Mouse (Mus musculus): ENCODE results near the gene Fabp6. TPM values are rescaled to one million over a fixed set of nuclear protein-coding genes. Genes with fewer than 3 reads are reported as not detected.

Gene Fabp6
- polyA plus RNA-seq, 1 experiment from 2014 or later = 1.2 TPM

- no peak for ATAC-seq
- no peaks in the 10 kb centered on the region for H3K9me3 ChIP-seq
- no peak overlapping the region for H3K4me3 ChIP-seq (replicated peaks)
- WGBS = 93% methylated on average over 22 of the region's 22 CpGs
- no peak overlapping the region for H3K27ac ChIP-seq
- H3K4me2 ChIP-seq (replicated peaks) = no peak overlapping the region
- no peaks in the 10 kb centered on the region for H3K4me1 ChIP-seq (replicated peaks)
- no peak overlapping the region for H3K9ac ChIP-seq
- H3K27me3 ChIP-seq (replicated peaks) = no peaks in the 10 kb centered on the region
- H3K36me3 ChIP-seq = peaks cover 15% of the 10 kb centered on the region
Measured at GRCm38 (mm10) chr11:43585211-43586005, 15.9 kb downstream of the Fabp6 start.

GRCm38 (mm10) chr11:43577713-43578478 lies 23.4 kb downstream of the Fabp6 start:
- 47% methylated on average over 11 of the region's 11 CpGs for whole genome bisulfite sequencing
- H3K27ac ChIP-seq = 0 out of 2 replicates have a peak overlapping the region, but pooled peaks have one; percentile 25
- H3K9me3 ChIP-seq = no peaks in the 10 kb centered on the region
- no peaks in the 10 kb centered on the region for H3K27me3 ChIP-seq (replicated peaks)
- no peak overlapping the region for H3K4me3 ChIP-seq (replicated peaks)
- no peak overlapping the region for H3K9ac ChIP-seq
- peaks cover 16% of the 10 kb centered on the region for H3K4me1 ChIP-seq (replicated peaks)
- H3K36me3 ChIP-seq = peaks cover under 1% of the 10 kb centered on the region; the same call in 1 of the 2 replicates
- no peak overlapping the region for H3K4me2 ChIP-seq (replicated peaks)
- peak; percentile 49; the same call in 1 of the 2 replicates for ATAC-seq

- WGBS = 20% methylated on average over 9 of the region's 9 CpGs
- H3K4me3 ChIP-seq (replicated peaks) = no peak overlapping the region
- peak overlapping the region; percentile 32 for H3K4me2 ChIP-seq (replicated peaks)
- H3K27ac ChIP-seq = peak overlapping the region; percentile 68
- 0 out of 2 replicates have a peak overlapping the region, but pooled peaks have one; percentile 10 for H3K9ac ChIP-seq
- peak; percentile 73 for ATAC-seq
- no peaks in the 10 kb centered on the region for H3K9me3 ChIP-seq
- no peaks in the 10 kb centered on the region for H3K27me3 ChIP-seq (replicated peaks)
- peaks cover 16% of the 10 kb centered on the region for H3K4me1 ChIP-seq (replicated peaks)
- H3K36me3 ChIP-seq = no peaks in the 10 kb centered on the region
Measured at GRCm38 (mm10) chr11:43575376-43576151, 25.8 kb downstream of the Fabp6 start.

GRCm38 (mm10) chr11:43575061-43575375 lies 26.3 kb downstream of the Fabp6 start:
- H3K4me3 ChIP-seq (replicated peaks) = no peak overlapping the region
- no peaks in the 10 kb centered on the region for H3K9me3 ChIP-seq
- no peaks in the 10 kb centered on the region for H3K27me3 ChIP-seq (replicated peaks)
- H3K9ac ChIP-seq = 0 out of 2 replicates have a peak overlapping the region, but pooled peaks have one; percentile 10
- WGBS = 26% methylated on average over 3 of the region's 3 CpGs
- peak overlapping the region; percentile 32 for H3K4me2 ChIP-seq (replicated peaks)
- peaks cover 16% of the 10 kb centered on the region for H3K4me1 ChIP-seq (replicated peaks)
- ATAC-seq = peak; percentile 15; the same call in 1 of the 2 replicates
- peak overlapping the region; percentile 68; the same call in 1 of the 2 replicates for H3K27ac ChIP-seq
- H3K36me3 ChIP-seq = no peaks in the 10 kb centered on the region

GRCm38 (mm10) chr11:43569595-43569994 lies 31.7 kb downstream of the Fabp6 start:
- no peak overlapping the region for H3K4me3 ChIP-seq (replicated peaks)
- no peak overlapping the region for H3K4me2 ChIP-seq (replicated peaks)
- no peaks in the 10 kb centered on the region for H3K27me3 ChIP-seq (replicated peaks)
- 0 out of 2 replicates have a peak, but pooled peaks cover 19% of the 10 kb centered on the region for H3K4me1 ChIP-seq (replicated peaks)
- H3K36me3 ChIP-seq = no peaks in the 10 kb centered on the region
- WGBS = 72% methylated on average over 11 of the region's 11 CpGs
- H3K27ac ChIP-seq = peak overlapping the region; percentile 58
- no peak overlapping the region for H3K9ac ChIP-seq
- H3K9me3 ChIP-seq = no peaks in the 10 kb centered on the region
- no peak for ATAC-seq

- 0 out of 2 replicates have a peak, but pooled peaks cover 19% of the 10 kb centered on the region for H3K4me1 ChIP-seq (replicated peaks)
- H3K9ac ChIP-seq = no peak overlapping the region
- H3K27me3 ChIP-seq (replicated peaks) = no peaks in the 10 kb centered on the region
- WGBS = 61% methylated on average over 5 of the region's 5 CpGs
- no peak for ATAC-seq
- H3K27ac ChIP-seq = peak overlapping the region; percentile 58
- no peaks in the 10 kb centered on the region for H3K9me3 ChIP-seq
- H3K36me3 ChIP-seq = no peaks in the 10 kb centered on the region
- no peak overlapping the region for H3K4me2 ChIP-seq (replicated peaks)
- H3K4me3 ChIP-seq (replicated peaks) = no peak overlapping the region
Measured at GRCm38 (mm10) chr11:43569188-43569587, 32.2 kb downstream of the Fabp6 start.

GRCm38 (mm10) chr11:43568263-43568662 lies 33.1 kb downstream of the Fabp6 start:
- H3K27me3 ChIP-seq (replicated peaks) = no peaks in the 10 kb centered on the region
- no peak overlapping the region for H3K27ac ChIP-seq
- no peaks in the 10 kb centered on the region for H3K9me3 ChIP-seq
- ATAC-seq = no peak
- no peak overlapping the region for H3K4me3 ChIP-seq (replicated peaks)
- WGBS = 64% methylated on average over 5 of the region's 5 CpGs
- no peak overlapping the region for H3K9ac ChIP-seq
- no peaks in the 10 kb centered on the region for H3K36me3 ChIP-seq
- H3K4me2 ChIP-seq (replicated peaks) = no peak overlapping the region
- H3K4me1 ChIP-seq (replicated peaks) = peaks cover 19% of the 10 kb centered on the region; the same call in 1 of the 2 replicates

- no peak overlapping the region for H3K4me3 ChIP-seq (replicated peaks)
- no peaks in the 10 kb centered on the region for H3K9me3 ChIP-seq
- 0 out of 2 replicates have a peak overlapping the region, but pooled peaks have one; percentile 9 for H3K27ac ChIP-seq
- ATAC-seq = no peak
- H3K36me3 ChIP-seq = no peaks in the 10 kb centered on the region
- no peak overlapping the region for H3K9ac ChIP-seq
- H3K4me1 ChIP-seq (replicated peaks) = peaks cover 19% of the 10 kb centered on the region; the same call in 1 of the 2 replicates
- no peak overlapping the region for H3K4me2 ChIP-seq (replicated peaks)
- H3K27me3 ChIP-seq (replicated peaks) = no peaks in the 10 kb centered on the region
- WGBS = 70% methylated on average over 5 of the region's 5 CpGs
Measured at GRCm38 (mm10) chr11:43566696-43567095, 34.6 kb downstream of the Fabp6 start.

GRCm38 (mm10) chr11:43565852-43566251 lies 35.5 kb downstream of the Fabp6 start:
- WGBS = 22% methylated on average over 8 of the region's 8 CpGs
- H3K27ac ChIP-seq = peak overlapping the region; percentile 65

GRCm38 (mm10) chr11:43565414-43565813 lies 35.9 kb downstream of the Fabp6 start:
- Histone ChIP-seq H3K27ac (peak overlapping the region; percentile 65), H3K36me3 (no peaks in the 10 kb centered on the region), H3K4me3 (replicated peaks) (no peak overlapping the region), H3K9ac (no peak overlapping the region), H3K9me3 (no peaks in the 10 kb centered on the region), H3K4me2 (replicated peaks) (peak overlapping the region; percentile 39; the same call in 1 of the 2 replicates), H3K4me1 (replicated peaks) (peaks cover 19% of the 10 kb centered on the region; the same call in 1 of the 2 replicates), H3K27me3 (replicated peaks) (no peaks in the 10 kb centered on the region)
- ATAC-seq = peak; percentile 85
- 36% methylated on average over 2 of the region's 2 CpGs for WGBS

More at GRCm38 (mm10) chr11:43565852-43566251, 35.5 kb downstream of the Fabp6 start:
- no peak overlapping the region for H3K9ac ChIP-seq
- peak overlapping the region; percentile 39; the same call in 1 of the 2 replicates for H3K4me2 ChIP-seq (replicated peaks)
- H3K4me3 ChIP-seq (replicated peaks) = no peak overlapping the region
- ATAC-seq = peak; percentile 80
- H3K4me1 ChIP-seq (replicated peaks) = peaks cover 19% of the 10 kb centered on the region; the same call in 1 of the 2 replicates
- no peaks in the 10 kb centered on the region for H3K36me3 ChIP-seq
- no peaks in the 10 kb centered on the region for H3K9me3 ChIP-seq
- H3K27me3 ChIP-seq (replicated peaks) = no peaks in the 10 kb centered on the region

GRCm38 (mm10) chr11:43563654-43564244 lies 37.6 kb downstream of the Fabp6 start:
- no peak for ATAC-seq
- Histone ChIP-seq H3K27me3 (replicated peaks) (no peaks in the 10 kb centered on the region), H3K4me2 (replicated peaks) (no peak overlapping the region), H3K9ac (no peak overlapping the region), H3K4me3 (replicated peaks) (no peak overlapping the region), H3K27ac (no peak overlapping the region), H3K4me1 (replicated peaks) (peaks cover 14% of the 10 kb centered on the region; the same call in 1 of the 2 replicates), H3K9me3 (no peaks in the 10 kb centered on the region), H3K36me3 (0 out of 2 replicates have a peak, but pooled peaks cover 3% of the 10 kb centered on the region)
- WGBS = 59% methylated on average over 10 of the region's 10 CpGs

Measured in intestine, embryonic 15.5 days (tissue).